In genomic region chr9:46362459-46362858, GRCm38 (mm10) we compare ENCODE assay signal across 21 mouse cellular contexts. TPM values are rescaled to one million over a fixed set of nuclear protein-coding genes. Genes with fewer than 3 reads are reported as not detected.
DNase-seq lines count a peak whose midpoint lies in the region; ATAC-seq lines count a peak whose summit lies in the region.
"Had no signal": no experiment of that assay in that cellular context is flagged by ENCODE, and none has a peak within 500 bp of the region (broad histone marks: within the 10 kb centered on the region; RNA-seq: fewer than 3 reads in every experiment).

No protein-coding gene starts in this region.

- DNase-seq in heart, adult 11 months: peak; percentile 87
- no peak for DNase-seq in heart, postnatal 14 days
- DNase-seq in 416B (ENCODE audit: low read depth): peak; percentile 77
- DNase-seq in lung, postnatal 14 days: no peak
- no peak for DNase-seq in thymus, postnatal 10 days (ENCODE audit: low spot score in 2 of 2)
- DNase-seq: adrenal gland, adult 8-10 months; adrenal gland, postnatal 14 days; adrenal gland, postnatal 36 days; cerebellum, adult 11-12 months; cerebellum, adult 2 months; cerebellum, adult 9-10 months; cerebellum, postnatal 25 days; embryo, embryonic 11 days had no signal

- intact Hi-C loops in heart, postnatal 14 days (cut with DNase I): no loop called here

- peak; percentile 63 for ATAC-seq in common myeloid progenitor, adult 5-6 weeks (replicated peaks; ENCODE audit: low read depth, poor library complexity, severe bottlenecking)
- peak; percentile 52 to 53 for ATAC-seq in hematopoietic stem cell, adult 5-6 weeks (replicated peaks in 1 of 2; ENCODE audit: insufficient read depth in 1 of 2, low FRiP score in 2 of 2, low TSS enrichment in 1 of 2, low read depth in 1 of 2, poor library complexity in 2 of 2, severe bottlenecking in 2 of 2)
- ATAC-seq in frontal cortex, adult (ENCODE audit: low TSS enrichment): no peak
- ATAC-seq: forebrain, embryonic 14.5 days; forebrain, embryonic 16.5 days had no signal

RNA-seq across cellular contexts. Expression of gene 4931429L15Rik, which starts 42.7 kb away (rescaled TPM):
- not detected for total RNA-seq in heart, postnatal 14 days (2021)
- not detected in 2 replicates for total RNA-seq in common myeloid progenitor, adult 5-6 weeks (2017)
- not detected in 2 replicates for total RNA-seq in hematopoietic stem cell, adult 5-6 weeks (2017)
- total RNA-seq: adrenal gland, adult 18-20 months; adrenal gland, adult 8-10 months; adrenal gland, postnatal 14 days; adrenal gland, postnatal 36 days; ES-E14; MEL had no signal

Comparison
In these comparisons a context has a peak if more than half of its experiments do, and no peak if none do; other contexts are left out.
1. DNase-seq: peak in heart, adult 11 months (single experiment) and 416B (single experiment); none in heart, postnatal 14 days (0 of 2), lung, postnatal 14 days (single experiment) and thymus, postnatal 10 days (0 of 2).